Mouse (Mus musculus) neural tube, embryonic 14.5 days (tissue): Measurements from ENCODE around the gene Trmt44. TPM values are rescaled to one million over a fixed set of nuclear protein-coding genes. Genes with fewer than 3 reads are reported as not detected.
A peak's percentile ranks its signal among the peaks of the same experiment; 100 is the strongest.

ENCODE experiments used
- ATAC-seq: fragments of 200-750 bp; cut with Nextera tagmentation; 2 replicates; pipeline ENCODE4 v1.8.0; 2017; ENCODE audit warnings: low read depth, mild to moderate bottlenecking, moderate TSS enrichment, moderate library complexity
- H3K27ac ChIP-seq: fragments of 300-500 bp; sonication (generic); 2 replicates; pipeline ENCODE4 v1.5.1; 2014; ENCODE audit warnings: low read depth, mild to moderate bottlenecking, control low read depth, low read length, moderate library complexity, mixed read lengths
- H3K27me3 ChIP-seq: fragments of 300-500 bp; sonication (generic); 2 replicates; pipeline ENCODE4 v1.6.1; 2014; ENCODE audit warnings: low read length; ENCODE audit not compliant: control insufficient read depth, insufficient read depth
- H3K36me3 ChIP-seq: fragments of 300-500 bp; sonication (generic); 2 replicates; pipeline ENCODE4 v1.6.1; 2014; ENCODE audit warnings: low read length, mixed read lengths; ENCODE audit not compliant: control insufficient read depth, insufficient read depth
- H3K4me1 ChIP-seq: fragments of 300-500 bp; sonication (generic); 2 replicates; pipeline ENCODE4 v1.6.1; 2014; ENCODE audit warnings: low read length; ENCODE audit not compliant: control insufficient read depth, insufficient read depth
- H3K4me2 ChIP-seq: fragments of 300-500 bp; sonication (generic); 2 replicates; pipeline ENCODE4 v1.6.1; 2014; ENCODE audit warnings: mild to moderate bottlenecking, low read depth, low read length, control low read depth
- H3K4me3 ChIP-seq: fragments of 300-500 bp; sonication (generic); 2 replicates; pipeline ENCODE4 v1.5.1; 2014; ENCODE audit warnings: low read depth, low read length, control low read depth, mixed read lengths
- H3K9ac ChIP-seq: fragments of 300-500 bp; sonication (generic); replicated peaks from 2 replicates; pipeline ENCODE4 v1.6.1; 2014; ENCODE audit warnings: low read depth, mild to moderate bottlenecking, control low read depth, low read length, mixed read lengths
- H3K9me3 ChIP-seq: fragments of 300-500 bp; sonication (generic); 2 replicates; pipeline ENCODE4 v1.6.1; 2016; ENCODE audit warnings: low read length; ENCODE audit not compliant: control insufficient read depth
- WGBS: fragments of 180-500 bp; shearing (Covaris S2); extraction: QIAGEN DNeasy Blood & Tissue Kit; methylation state at CpG from one replicate; pipeline ENCODE4 v1.1.7; 2014; 5-methylcytosine and 5-hydroxymethylcytosine counted together
- polyA plus RNA-seq: library from polyadenylated mRNA; unstranded; fragments of >200 nt; fragmentation: Nextera tagmentation; extraction: Ambion mirVana; gene quantifications from 2 replicates; pipeline ENCODE4 v1.2.1, GENCODE M21; 2014

Trmt44 gene
- 6.9 and 7.8 TPM in 2 replicates for polyA plus RNA-seq

DNA sequence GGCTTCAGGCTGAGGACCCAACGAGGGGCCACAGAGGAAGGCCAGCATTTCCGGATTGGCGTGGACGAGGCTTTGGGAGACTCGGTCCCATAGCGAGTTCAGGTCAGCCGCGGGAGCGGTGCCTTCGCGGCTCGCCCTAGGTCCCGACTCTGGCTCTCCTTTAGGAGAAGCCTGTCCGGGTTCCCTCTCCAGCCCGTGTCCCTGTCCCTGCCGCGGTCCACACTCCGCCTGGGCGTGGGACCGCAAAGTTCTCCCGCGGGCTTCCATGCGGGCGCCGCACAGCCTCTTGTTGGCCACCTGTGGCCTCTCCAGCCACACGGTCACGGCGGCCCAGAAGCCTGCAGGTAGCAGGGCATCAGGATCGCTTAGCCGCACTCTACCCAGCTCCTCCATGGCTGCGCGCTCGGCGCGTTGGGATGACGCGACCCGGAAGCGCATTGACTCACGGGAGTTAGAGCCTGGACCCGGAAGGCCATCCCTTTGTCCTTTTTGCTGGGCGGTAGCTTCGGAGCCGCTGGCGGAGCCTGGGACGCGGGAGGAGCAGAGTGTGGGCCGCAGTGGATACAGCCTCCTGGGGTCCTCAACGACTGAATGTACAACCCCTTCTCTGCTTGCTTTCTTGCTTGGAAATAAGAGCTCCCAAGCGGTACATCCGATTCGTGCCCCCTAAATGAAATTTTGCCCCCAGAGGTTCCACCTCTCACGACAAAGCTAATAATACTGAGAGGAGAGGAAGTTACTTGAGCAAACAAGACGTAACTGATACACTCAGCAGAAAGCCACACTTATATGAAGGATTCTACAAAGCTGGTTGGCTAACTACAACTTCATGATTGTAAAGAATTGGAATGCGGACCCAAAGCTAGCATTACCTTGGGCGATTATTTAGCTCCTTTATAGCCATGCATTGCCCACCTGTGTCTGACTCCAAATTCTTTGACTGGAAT lies at the start of gene Trmt44:
Trmt44 (minus strand) TSS at position 418 of the 947 bp plus-strand sequence.
- peak within 1 kb of the TSS; percentile 68 for H3K9ac ChIP-seq
- H3K9me3 ChIP-seq: no peaks in the 10 kb centered on the region
- no peaks in the 10 kb centered on the region for H3K27me3 ChIP-seq
- H3K36me3 ChIP-seq: peaks cover 12% of the 10 kb centered on the region
- H3K27ac ChIP-seq: peak within 1 kb of the TSS; percentile 92
- 4% methylated on average over 56 of the region's 56 CpGs for WGBS
- peaks cover 8% of the 10 kb centered on the region; the same call in 1 of the 2 replicates for H3K4me1 ChIP-seq
- peak within 1 kb of the TSS; percentile 76 for H3K4me2 ChIP-seq
- peak within 1 kb of the TSS; percentile 93 for H3K4me3 ChIP-seq
- peak; percentile 97 for ATAC-seq

- no peak overlapping the region for H3K4me3 ChIP-seq
- H3K27me3 ChIP-seq: no peaks in the 10 kb centered on the region
- no peak for ATAC-seq
- no peaks in the 10 kb centered on the region for H3K9me3 ChIP-seq
- H3K4me2 ChIP-seq: no peak overlapping the region
- H3K36me3 ChIP-seq: no peaks in the 10 kb centered on the region
- H3K27ac ChIP-seq: no peak overlapping the region
- H3K4me1 ChIP-seq: no peaks in the 10 kb centered on the region
- H3K9ac ChIP-seq: no peak overlapping the region
These were observed 49.0 kb upstream of the Trmt44 start for GRCm38 (mm10) chr5:35623831-35624230.

DNA sequence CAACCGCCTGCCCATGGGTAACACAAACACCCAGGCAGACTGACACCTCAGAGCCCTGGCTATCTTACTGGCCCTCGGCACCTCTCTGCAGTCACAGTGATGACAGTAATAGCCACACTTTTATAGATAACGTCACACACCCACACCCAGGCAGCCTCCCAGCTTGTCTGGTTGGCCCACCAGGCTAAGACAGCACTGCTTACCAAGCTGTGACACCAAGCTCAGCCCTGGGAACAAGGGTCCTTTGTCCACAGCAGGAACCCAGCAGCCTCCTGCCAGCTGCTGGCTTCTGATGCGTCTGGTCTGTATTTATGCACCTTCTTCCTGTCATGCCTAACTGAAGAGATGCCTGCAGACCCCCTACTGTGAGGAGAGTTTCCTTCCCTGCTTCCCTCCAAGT lies 46.2 kb upstream of the Trmt44 start:
- Histone ChIP-seq H3K4me1 (no peaks in the 10 kb centered on the region), H3K27me3 (no peaks in the 10 kb centered on the region)
- no peak for ATAC-seq

DNA sequence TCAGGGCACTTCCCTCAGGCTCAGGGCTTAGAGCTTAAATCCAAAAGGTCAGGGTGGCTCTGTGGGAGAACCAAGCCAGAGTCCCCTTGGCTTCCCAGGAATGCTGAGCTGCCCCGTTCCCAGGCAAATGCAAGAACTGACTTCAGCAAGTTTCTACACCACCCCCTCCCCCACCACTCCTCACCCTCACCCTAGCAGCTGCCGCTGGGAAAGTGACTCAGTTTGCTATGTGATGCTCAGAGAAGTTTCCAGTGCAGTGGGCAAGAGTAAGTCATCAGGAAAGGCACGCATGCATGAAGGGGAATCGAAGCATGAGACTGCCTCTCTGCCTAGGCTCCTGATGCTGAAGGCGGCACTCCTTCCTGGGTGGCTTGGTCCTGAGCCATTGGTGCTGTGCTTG lies 42.1 kb upstream of the Trmt44 start:
- WGBS: 59% methylated on average over 5 of the region's 5 CpGs

More for the DNA sequence above, 46.2 kb upstream of the Trmt44 start:
- Histone ChIP-seq H3K4me2 (no peak overlapping the region), H3K4me3 (no peak overlapping the region), H3K9me3 (no peaks in the 10 kb centered on the region), H3K9ac (no peak overlapping the region), H3K27ac (no peak overlapping the region), H3K36me3 (no peaks in the 10 kb centered on the region)
- WGBS: 40% methylated on average over 4 of the region's 4 CpGs

GRCm38 (mm10) chr5:35612722-35613121 lies 37.9 kb upstream of the Trmt44 start:
- no peak overlapping the region for H3K27ac ChIP-seq
- 88% methylated on average over 8 of the region's 8 CpGs for WGBS
- H3K9ac ChIP-seq: no peak overlapping the region
- H3K9me3 ChIP-seq: no peaks in the 10 kb centered on the region
- H3K27me3 ChIP-seq: no peaks in the 10 kb centered on the region
- peaks cover 7% of the 10 kb centered on the region; the same call in 1 of the 2 replicates for H3K4me1 ChIP-seq
- no peaks in the 10 kb centered on the region for H3K36me3 ChIP-seq
- no peak overlapping the region for H3K4me3 ChIP-seq
- no peak overlapping the region for H3K4me2 ChIP-seq
- ATAC-seq: no peak

More for the DNA sequence above, 42.1 kb upstream of the Trmt44 start:
- Histone ChIP-seq H3K9me3 (no peaks in the 10 kb centered on the region), H3K4me1 (no peaks in the 10 kb centered on the region), H3K36me3 (no peaks in the 10 kb centered on the region), H3K4me3 (no peak overlapping the region), H3K9ac (no peak overlapping the region), H3K27ac (no peak overlapping the region), H3K4me2 (no peak overlapping the region), H3K27me3 (no peaks in the 10 kb centered on the region)
- no peak for ATAC-seq

DNA sequence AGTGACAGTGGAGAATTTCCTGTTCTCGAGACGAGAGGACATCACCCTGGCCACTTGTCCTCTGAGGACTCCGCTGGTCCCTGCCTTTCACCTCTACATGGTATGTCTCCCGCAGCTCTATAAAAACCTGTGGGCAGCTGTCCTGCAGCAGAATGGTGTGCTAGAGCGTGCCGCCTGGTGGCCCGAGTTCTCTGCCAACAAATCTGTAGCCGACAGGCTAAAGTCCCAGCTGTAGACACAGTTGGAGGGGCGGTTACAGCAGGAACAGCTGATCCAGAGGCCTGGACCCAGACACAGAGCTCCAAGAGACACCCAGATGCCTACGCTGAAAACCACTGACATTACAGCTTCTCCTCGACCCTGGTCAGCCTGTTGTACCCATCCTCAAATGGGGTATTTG lies 37.0 kb upstream of the Trmt44 start:
- Histone ChIP-seq H3K4me3 (no peak overlapping the region), H3K9ac (no peak overlapping the region), H3K27me3 (no peaks in the 10 kb centered on the region), H3K9me3 (no peaks in the 10 kb centered on the region), H3K4me2 (no peak overlapping the region), H3K4me1 (peaks cover 7% of the 10 kb centered on the region; the same call in 1 of the 2 replicates), H3K36me3 (no peaks in the 10 kb centered on the region), H3K27ac (no peak overlapping the region)
- WGBS: 84% methylated on average over 11 of the region's 11 CpGs
- no peak for ATAC-seq

- Histone ChIP-seq H3K9ac (no peak overlapping the region), H3K27me3 (no peaks in the 10 kb centered on the region), H3K9me3 (no peaks in the 10 kb centered on the region), H3K4me3 (no peak overlapping the region), H3K27ac (no peak overlapping the region), H3K4me1 (peaks cover 7% of the 10 kb centered on the region; the same call in 1 of the 2 replicates), H3K36me3 (no peaks in the 10 kb centered on the region), H3K4me2 (no peak overlapping the region)
- ATAC-seq: no peak
- 88% methylated on average over 9 of the region's 9 CpGs for WGBS
These were observed 36.3 kb upstream of the Trmt44 start for GRCm38 (mm10) chr5:35611170-35611569.

- no peaks in the 10 kb centered on the region for H3K36me3 ChIP-seq
- no peak overlapping the region for H3K27ac ChIP-seq
- H3K9ac ChIP-seq: no peak overlapping the region
- ATAC-seq: no peak
- H3K9me3 ChIP-seq: no peaks in the 10 kb centered on the region
- H3K4me1 ChIP-seq: peaks cover 7% of the 10 kb centered on the region; the same call in 1 of the 2 replicates
- WGBS: 95% methylated on average over 7 of the region's 7 CpGs
- no peak overlapping the region for H3K4me2 ChIP-seq
- no peaks in the 10 kb centered on the region for H3K27me3 ChIP-seq
- no peak overlapping the region for H3K4me3 ChIP-seq
These were observed 35.5 kb upstream of the Trmt44 start for GRCm38 (mm10) chr5:35610381-35610780.

DNA sequence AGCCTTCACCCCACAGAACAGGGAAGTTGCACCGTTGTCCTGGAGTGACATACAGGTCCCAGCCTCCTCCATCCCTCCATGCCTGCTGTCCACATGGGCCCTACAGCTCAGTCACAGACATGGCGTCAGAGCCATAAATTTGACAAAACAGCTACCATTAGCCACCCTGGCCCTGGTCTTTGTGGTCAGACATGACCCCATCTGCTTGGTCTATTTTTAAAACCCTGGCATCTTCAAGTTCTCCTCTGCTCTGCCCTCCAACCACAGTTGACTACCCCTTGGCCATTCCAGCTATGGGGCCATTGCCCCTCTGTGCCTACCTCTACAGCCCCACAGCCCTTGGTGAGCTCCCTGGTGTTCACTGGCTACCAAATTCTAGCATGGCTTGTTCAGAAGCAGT lies 35.1 kb upstream of the Trmt44 start:
- H3K4me2 ChIP-seq: no peak overlapping the region
- H3K4me3 ChIP-seq: no peak overlapping the region
- H3K9ac ChIP-seq: no peak overlapping the region
- ATAC-seq: no peak
- 55% methylated on average over 2 of the region's 2 CpGs for WGBS
- no peaks in the 10 kb centered on the region for H3K27me3 ChIP-seq
- H3K4me1 ChIP-seq: peaks cover 7% of the 10 kb centered on the region; the same call in 1 of the 2 replicates
- no peak overlapping the region for H3K27ac ChIP-seq
- H3K36me3 ChIP-seq: no peaks in the 10 kb centered on the region
- H3K9me3 ChIP-seq: no peaks in the 10 kb centered on the region
